Mouse (Mus musculus) CD8-positive naive resting alpha-beta T cell, adult 2 months (primary cell): ENCODE measurements around the gene Tll2.

Source experiments
- DNase-seq, 2 experiments: peaks; one replicate each; pipeline ENCODE4 v3.0.0; 2022; ENCODE audit warnings: low read depth in 2 of 2, low spot score in 2 of 2

The Tll2 gene

GRCm38 (mm10) chr19:41206811-41207344 is at the start of gene Tll2:
Gene Tll2, minus strand, starts transcription at chr19:41206835.
- peak; percentile 1 to 2 for DNase-seq

- DNase-seq = no peak
Observed at GRCm38 (mm10) chr19:41254584-41254983, 47.9 kb upstream of the Tll2 start.

DNA sequence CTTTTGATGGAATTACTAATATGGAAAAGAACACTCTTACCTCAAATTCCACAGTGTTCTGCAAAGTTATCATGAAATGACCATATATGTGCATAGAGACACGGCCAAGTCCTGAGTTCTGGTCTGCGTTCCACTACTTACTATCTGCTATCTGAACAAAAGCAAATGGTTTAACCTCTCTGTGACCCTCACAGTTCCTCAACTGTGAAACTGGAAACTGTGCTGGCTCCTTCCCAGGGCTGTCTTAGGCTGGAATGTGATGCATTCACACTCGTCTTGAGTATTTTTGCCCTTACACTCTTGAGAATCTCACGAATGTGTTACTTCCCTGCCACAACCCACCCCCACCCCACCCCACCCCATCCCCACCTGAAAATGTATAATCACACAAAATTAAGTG is 42.3 kb upstream of the Tll2 start:
- no peak for DNase-seq

DNA sequence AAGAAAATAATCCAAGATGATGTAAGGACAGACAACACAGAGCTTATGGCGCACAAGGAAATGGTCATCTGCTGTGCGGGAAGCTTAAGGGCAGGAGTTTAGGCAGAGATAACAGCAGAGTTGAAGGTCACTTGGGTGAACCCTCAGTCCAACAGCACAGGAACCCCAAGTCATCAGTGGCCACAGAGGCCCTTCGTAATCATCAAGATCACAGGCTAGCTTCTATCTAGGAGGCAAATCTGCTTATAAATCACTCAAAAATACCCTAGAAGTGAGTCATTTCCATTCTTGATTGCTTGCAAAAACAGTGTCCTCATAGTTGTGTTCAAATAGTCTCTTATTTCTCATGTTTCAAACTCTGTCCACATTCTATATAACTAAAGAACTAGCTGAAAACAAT is 41.6 kb upstream of the Tll2 start:
- DNase-seq = no peak

GRCm38 (mm10) chr19:41246271-41246670 is 39.6 kb upstream of the Tll2 start:
- no peak for DNase-seq

DNA sequence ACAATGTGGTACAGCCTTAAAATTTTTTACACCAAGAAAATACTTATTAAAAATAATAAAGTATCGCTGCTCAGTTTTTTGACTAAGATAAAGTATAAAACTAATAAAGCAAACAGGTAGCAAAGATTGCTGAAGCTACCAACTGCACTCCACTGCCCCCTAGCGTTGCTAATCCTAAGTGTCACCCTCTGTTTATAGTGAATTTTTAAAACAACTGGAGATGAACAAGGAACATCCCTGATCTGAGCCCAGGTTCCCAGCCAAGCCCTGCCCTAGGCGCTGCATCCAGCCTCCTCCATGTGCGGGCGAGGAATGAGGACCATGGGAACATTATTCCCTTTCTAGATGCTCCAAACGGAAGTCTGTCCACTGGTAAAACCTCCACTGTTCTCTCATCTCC is 37.9 kb upstream of the Tll2 start:
- DNase-seq = peak in 1 of 2 experiments; percentile 40

GRCm38 (mm10) chr19:41241997-41242396 is 35.4 kb upstream of the Tll2 start:
- DNase-seq = no peak

DNA sequence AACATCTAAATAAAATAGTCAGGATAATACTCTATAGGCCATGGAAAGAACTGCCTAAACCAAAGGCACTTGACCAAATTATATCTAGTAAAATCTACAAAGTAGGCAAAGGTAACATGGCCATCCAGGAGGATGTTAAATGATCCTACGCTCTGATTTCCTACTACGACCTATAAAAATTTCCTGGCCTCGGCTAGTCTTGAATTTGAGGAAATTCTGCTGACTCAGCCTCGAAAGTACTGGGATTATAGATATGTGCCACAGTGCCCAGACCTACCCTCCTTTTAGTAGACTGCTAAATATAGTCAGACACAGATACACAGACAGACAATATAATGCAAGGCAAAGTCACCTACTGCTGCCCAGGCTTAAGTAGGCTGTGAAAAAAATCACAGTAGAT is 27.1 kb upstream of the Tll2 start:
- no peak for DNase-seq

DNA sequence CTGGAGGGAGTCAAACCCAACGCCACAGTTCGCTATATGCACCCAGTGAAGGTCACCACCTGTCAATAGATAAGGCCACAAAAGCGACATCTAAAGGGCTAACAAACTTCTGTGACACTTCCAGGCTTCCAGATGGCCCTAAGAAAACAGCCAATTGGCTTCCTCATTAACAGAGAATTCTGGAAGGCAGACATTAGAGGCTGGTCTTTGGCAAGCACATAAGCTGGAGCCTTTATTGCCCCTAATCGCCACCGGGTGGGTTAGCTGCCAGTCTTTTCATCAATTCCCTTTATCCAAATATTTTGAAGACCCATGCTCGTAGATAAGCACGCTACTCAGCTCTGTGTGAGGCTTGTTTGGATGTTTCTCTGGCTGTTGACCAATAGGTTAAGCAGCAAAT is 1.7 kb upstream of the Tll2 start:
- DNase-seq = no peak

DNA sequence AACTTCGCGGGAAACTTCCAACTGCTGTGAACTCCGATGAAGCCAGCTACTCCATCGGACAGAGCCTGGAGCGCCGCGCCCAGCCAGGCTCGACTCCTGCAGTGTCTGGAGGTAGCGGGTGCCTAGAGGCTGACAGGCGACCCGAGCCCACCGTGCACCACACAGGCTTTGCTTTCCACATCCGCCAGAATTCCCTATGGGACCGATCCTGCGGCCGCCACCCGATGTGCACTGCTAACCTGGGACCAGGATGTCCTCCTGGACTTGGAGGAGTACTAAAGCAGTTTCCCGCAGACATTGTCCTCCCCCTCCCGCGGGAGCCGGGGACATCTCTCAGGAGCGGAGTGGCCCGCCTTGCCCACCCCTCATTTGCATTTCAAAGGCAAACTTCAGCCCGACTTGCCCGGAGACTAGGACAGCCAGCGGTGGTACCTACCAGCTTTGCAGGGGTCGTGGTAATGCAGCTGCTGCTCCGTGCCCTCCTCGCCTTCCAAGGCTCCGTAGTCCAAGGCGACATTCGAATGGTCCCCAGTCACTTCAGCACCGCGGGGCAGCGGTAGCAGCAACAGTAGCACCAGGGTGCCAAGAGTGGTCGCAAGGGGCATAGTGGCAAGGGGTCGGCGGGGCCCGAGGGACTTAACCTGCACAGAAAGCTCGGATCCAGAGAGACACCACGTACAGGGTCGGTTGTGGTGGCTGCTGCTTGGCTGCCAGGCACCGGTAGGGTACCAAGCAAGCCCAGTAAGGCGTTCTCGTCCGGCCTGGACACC is 409 bp downstream of the Tll2 start:
- no peak for DNase-seq

DNA sequence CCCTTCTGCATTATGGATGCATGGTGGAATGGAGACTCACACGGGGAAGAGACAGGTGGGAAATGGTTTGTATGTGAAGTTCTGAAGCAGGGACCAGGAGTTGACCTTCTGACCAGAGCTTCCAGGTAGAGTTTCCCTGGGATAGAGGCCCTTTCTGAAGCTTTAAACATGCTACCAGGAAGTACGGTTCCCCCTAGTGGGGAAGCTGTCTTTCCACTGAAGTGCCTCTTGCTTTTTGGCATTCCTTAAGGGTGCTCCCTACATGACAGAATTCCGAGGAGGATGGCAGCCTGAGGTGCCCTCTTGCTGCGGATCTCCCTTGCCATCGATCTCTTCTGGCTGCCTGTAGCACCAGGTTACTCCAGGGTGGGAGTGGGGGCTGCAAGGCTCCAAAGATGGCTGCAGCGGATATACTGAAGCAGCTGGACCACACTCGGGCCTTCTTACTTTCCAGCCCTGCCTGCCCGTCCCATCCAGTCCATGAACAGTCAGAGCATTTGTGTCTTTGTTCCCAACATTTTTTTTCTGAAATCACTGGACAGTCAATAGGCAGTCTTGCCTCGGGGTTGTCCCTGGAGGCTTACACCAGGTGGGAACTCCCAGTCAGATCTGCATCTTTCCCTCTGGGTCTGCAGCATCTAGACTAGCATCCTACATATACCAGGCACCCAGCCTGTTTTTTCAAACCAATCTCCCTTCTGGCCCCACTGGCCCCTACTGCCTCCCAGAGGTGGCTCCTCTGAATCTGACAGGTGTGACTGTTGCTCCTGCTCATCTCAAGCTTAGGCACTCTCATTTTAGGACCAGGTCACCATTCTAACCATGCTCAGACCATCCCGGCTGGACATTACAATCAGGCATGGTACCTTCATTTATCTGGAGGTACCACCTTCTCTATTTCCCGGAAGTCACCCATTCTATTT is 2.2 kb downstream of the Tll2 start:
- DNase-seq = no peak

DNA sequence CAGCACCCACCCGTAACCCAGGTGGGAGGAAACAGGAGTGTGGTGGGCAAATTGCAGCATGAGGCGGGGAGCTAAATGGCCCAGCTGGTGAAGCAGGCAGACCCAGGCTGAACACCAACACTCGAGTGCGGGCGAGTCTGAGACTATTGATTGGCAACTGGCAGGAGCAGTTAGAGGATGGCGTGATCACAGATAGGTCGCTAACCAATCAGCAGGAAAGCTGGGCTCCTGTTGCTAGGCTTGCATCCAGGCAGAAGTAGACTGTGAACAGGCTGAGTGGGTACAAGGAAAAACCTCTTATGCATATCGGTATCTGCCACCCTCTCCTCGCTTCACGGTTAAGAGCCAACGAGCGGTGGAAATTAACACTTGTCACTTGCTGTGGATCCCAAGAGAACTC is 9.0 kb downstream of the Tll2 start:
- DNase-seq = no peak

- no peak for DNase-seq
Observed at GRCm38 (mm10) chr19:41193379-41193778, 13.3 kb downstream of the Tll2 start.

DNA sequence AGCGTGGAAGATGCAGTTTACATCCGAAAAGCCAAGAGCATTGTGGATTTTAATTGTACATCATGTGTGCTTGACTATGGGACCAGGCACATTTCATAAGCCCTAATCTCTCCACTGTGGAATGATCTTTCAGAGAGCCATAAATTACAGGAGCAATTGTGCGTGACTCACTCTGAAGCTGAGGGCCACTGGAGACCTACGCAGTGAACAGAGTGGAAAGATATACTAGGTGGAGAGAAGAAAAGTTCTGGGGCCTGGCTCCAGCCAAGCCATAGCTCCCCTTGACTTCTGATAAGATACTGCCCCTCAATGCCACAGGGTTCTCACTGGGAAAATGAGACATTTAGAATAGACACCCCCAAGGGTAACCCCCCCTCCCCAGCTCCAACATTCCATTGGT is 13.7 kb downstream of the Tll2 start:
- no peak for DNase-seq

DNA sequence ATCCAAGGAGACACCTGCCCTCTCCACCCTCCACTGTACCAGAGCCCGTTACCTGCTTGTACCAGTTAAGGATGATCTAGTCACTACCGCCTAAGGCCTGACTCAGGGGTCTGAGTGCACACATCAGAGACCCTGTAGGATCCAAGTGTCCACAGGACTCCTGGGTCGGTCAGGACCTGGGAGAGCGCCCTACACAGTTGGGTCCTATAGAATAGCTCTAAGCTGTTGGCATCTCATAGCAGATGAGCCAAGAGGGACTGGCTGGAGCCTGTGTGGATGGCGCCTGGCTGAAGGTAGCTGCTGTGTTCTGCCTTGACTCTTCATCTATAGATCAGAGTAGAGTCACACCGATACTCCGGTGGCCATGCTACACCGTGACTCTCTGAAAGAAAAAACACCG is 14.9 kb downstream of the Tll2 start:
- no peak for DNase-seq

- no peak for DNase-seq
Observed at GRCm38 (mm10) chr19:41190876-41191434, 15.7 kb downstream of the Tll2 start.

DNA sequence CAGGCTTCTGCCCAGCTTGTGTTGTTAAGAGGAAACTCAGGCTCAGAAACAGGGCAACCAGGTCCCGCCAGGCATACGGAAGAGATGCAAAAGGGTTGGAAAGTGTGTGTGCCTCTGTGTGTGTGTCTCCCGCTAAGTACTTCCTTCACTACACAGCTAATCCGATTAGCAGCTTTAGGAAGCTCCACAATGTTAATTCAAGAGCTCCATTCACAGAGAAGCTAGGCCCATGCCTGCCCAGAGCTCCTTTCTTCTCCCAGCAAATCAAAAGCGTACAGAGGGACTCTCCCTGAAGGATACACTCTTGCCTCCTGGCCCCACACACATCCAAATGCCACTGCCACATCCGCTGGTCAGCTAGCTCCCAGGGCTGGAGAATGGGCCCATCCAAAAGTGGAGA is 29.3 kb downstream of the Tll2 start:
- DNase-seq = no peak

DNA sequence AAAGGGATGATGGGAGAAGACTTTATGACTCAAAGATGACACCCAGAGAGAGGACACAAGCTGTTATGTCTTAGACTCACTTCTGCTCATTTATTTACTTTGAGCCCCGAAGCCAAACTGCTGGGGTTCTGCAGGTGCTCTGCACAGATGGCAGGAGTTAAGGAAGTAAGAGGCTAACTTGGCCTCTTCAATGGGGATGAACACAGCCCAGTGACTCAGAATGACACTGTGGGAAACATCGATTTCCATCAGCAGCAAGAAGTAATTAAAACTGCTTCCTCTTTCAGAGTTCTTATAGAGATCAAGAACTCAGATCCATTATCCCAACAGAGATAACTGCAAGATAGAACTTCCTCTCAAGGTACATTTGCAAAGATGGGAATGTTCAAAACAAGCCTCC is 29.8 kb downstream of the Tll2 start:
- DNase-seq = no peak

- no peak for DNase-seq
Observed at GRCm38 (mm10) chr19:41165914-41166235, 40.8 kb downstream of the Tll2 start.

DNA sequence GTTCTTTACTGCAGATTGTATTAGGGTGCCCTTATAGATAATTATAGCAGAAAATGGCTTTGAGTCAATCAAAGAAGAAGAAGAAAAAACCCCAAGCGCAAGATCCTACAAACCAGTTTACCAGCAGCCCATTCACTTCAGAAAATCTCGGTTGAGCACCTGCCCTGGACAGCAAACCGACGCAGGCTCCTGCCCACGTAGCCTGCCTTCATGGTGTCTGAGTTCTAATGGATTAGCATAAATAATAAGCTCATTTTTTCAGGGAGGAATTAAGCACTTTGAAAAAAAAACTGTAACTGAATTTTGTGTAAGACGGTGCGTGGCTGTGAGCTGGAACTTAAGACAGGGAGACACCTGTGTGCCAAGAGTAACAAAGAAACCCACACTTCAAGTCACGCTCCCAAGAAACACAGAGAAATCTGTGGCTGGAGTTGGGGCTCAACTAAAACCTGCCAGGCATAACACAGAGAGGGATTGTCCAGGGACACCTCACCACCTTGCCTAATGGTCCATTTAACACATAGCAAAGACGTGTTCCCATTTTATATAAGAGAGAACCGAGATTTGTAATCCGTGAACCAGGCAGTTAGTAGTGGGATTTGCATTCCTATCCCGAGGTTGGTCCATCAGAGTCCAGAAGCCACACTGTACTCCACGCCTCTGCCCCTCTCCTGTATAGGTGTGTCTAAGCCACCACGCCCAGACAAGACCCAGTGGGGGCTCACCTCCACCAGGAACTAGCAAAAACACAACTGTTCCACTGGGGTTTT is 41.3 kb downstream of the Tll2 start:
- no peak for DNase-seq

DNA sequence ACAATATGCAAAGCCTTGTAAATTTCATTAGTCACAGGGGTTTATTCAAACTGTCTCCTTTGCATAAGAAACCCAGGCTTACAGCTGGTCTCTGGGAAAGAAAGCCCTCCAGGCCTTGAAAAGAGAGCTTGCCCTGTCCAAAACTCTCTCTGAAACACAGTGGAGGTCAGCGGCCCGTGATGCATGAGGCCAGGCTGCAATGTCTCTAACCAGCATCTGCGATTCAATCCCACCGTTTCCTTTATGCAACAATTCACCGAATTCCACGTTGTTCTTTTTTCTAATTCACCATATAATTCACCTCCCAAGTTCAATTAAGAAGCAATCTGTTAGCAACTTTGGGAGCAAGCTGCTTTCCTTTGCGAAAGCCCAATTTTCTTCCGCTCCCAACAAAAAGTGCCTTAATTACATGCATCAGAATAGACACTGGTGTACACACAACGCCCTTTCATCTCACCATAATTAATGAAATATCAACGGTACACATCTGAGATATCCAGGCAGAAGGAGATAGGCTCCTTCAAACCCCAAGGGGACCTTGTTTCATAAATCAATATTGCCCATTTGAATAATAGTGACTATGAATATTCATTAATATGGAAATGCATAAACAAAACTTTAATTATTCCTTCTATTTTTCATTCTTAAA is 42.1 kb downstream of the Tll2 start:
- no peak for DNase-seq
